Mouse (Mus musculus): Measurements from ENCODE around the gene Pck1. TPM values are rescaled to one million over a fixed set of nuclear protein-coding genes. Genes with fewer than 3 reads are reported as not detected.

Gene Pck1
- total and polyA plus RNA-seq, 2 experiments = 240 to 2,488 TPM

- H3K36me3 ChIP-seq (ENCODE audit: control insufficient read depth, insufficient read depth, low read length) = no peaks in the 10 kb centered on the region
- DNase-seq (ENCODE audit: extremely low read depth, low read depth, low spot score) = peak; percentile 68
- no peaks in the 10 kb centered on the region for H3K27me3 ChIP-seq (ENCODE audit: control insufficient read depth, insufficient read depth, low read length)
- H3K4me3 ChIP-seq (ENCODE audit: insufficient read depth, low read depth, low read length) = no peak overlapping the region
- no peak overlapping the region for H3K27ac ChIP-seq (replicated peaks; ENCODE audit: insufficient read depth, low read depth, low read length)
- peaks cover 7% of the 10 kb centered on the region for H3K4me1 ChIP-seq (ENCODE audit: control insufficient read depth, insufficient read depth, low read length)
- TF ChIP-seq CTCF (IDR thresholded peaks at IDR 0.05; ENCODE audit: low read depth, low read length) (peak; percentile 98), POLR2A (IDR thresholded peaks at IDR 0.05; ENCODE audit: extremely low read depth, insufficient read depth, low read length) (no peak)
- WGBS = 20% methylated on average over 26 of the region's 26 CpGs
- H3K79me2 ChIP-seq (ENCODE audit: control insufficient read depth, insufficient read depth, low read length) = no peaks in the 10 kb centered on the region
- H3K9ac ChIP-seq (ENCODE audit: low read depth, low read length) = no peak overlapping the region
Observed at GRCm38 (mm10) chr2:173186047-173186943, 33.4 kb downstream of the Pck1 start.

DNA sequence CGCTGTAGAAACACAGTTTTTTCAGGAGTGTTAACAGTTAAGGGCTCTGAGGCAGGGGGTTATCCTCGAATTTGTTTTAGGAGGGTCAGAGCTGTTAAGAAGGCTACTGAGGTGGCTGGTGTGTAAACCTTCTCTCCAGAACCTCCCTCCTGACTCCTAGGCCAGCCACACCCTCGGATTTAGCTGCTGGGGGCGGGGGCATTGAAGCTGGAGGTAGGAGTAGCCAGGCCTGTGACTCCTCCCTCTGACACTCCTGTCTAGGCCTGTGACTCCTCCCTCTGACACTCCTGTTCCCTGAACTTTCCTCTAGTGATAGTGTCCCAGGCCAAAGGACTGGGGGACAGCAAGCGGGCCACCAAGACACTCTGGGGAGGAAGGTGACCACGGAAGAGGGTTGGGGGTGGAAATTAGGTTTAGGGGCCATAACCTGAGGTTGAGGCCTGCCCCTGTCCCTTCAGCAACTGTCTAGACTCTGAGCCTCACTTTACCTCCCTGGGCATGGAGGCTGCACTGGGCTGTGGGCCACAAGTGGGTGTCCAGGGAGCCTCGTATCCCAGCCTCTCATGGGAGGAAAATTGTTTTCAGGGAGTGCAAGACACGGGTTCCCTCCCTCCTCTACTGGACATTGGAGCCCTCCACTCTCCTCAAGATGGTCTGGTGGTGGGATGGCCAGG, 34.5 kb downstream of the Pck1 start:
- peaks cover 7% of the 10 kb centered on the region for H3K4me1 ChIP-seq (ENCODE audit: control insufficient read depth, insufficient read depth, low read length)
- no peak overlapping the region for H3K4me3 ChIP-seq (ENCODE audit: insufficient read depth, low read depth, low read length)
- TF ChIP-seq CTCF (IDR thresholded peaks at IDR 0.05; ENCODE audit: low read depth, low read length) = no peak
- TF ChIP-seq POLR2A (IDR thresholded peaks at IDR 0.05; ENCODE audit: extremely low read depth, insufficient read depth, low read length) = 0 out of 2 replicates have a peak, but pooled peaks have one; percentile 10
- H3K27me3 ChIP-seq (ENCODE audit: control insufficient read depth, insufficient read depth, low read length) = no peaks in the 10 kb centered on the region
- no peaks in the 10 kb centered on the region for H3K79me2 ChIP-seq (ENCODE audit: control insufficient read depth, insufficient read depth, low read length)
- peak; percentile 86 for DNase-seq (ENCODE audit: extremely low read depth, low read depth, low spot score)
- H3K9ac ChIP-seq (ENCODE audit: low read depth, low read length) = peak overlapping the region; percentile 65
- peak overlapping the region; percentile 63 for H3K27ac ChIP-seq (replicated peaks; ENCODE audit: insufficient read depth, low read depth, low read length)
- H3K36me3 ChIP-seq (ENCODE audit: control insufficient read depth, insufficient read depth, low read length) = no peaks in the 10 kb centered on the region
- WGBS = 23% methylated on average over 8 of the region's 8 CpGs

- Histone ChIP-seq H3K36me3 (ENCODE audit: control insufficient read depth, insufficient read depth, low read length) (no peaks in the 10 kb centered on the region), H3K4me1 (ENCODE audit: control insufficient read depth, insufficient read depth, low read length) (no peaks in the 10 kb centered on the region), H3K27me3 (ENCODE audit: control insufficient read depth, insufficient read depth, low read length) (no peaks in the 10 kb centered on the region), H3K9ac (ENCODE audit: low read depth, low read length) (no peak overlapping the region), H3K79me2 (ENCODE audit: control insufficient read depth, insufficient read depth, low read length) (no peaks in the 10 kb centered on the region), H3K27ac (replicated peaks; ENCODE audit: insufficient read depth, low read depth, low read length) (no peak overlapping the region), H3K4me3 (ENCODE audit: insufficient read depth, low read depth, low read length) (no peak overlapping the region)
- TF ChIP-seq POLR2A (IDR thresholded peaks at IDR 0.05; ENCODE audit: extremely low read depth, insufficient read depth, low read length) (no peak), CTCF (IDR thresholded peaks at IDR 0.05; ENCODE audit: low read depth, low read length) (no peak)
- WGBS = 91% methylated on average over 4 of the region's 4 CpGs
- DNase-seq (ENCODE audit: extremely low read depth, low read depth, low spot score) = no peak
Observed at GRCm38 (mm10) chr2:173194796-173195195, 41.9 kb downstream of the Pck1 start.

GRCm38 (mm10) chr2:173202924-173203689, 50.3 kb downstream of the Pck1 start:
- Histone ChIP-seq H3K9ac (ENCODE audit: low read depth, low read length) (no peak overlapping the region), H3K36me3 (ENCODE audit: control insufficient read depth, insufficient read depth, low read length) (no peaks in the 10 kb centered on the region), H3K4me1 (ENCODE audit: control insufficient read depth, insufficient read depth, low read length) (no peaks in the 10 kb centered on the region), H3K27me3 (ENCODE audit: control insufficient read depth, insufficient read depth, low read length) (no peaks in the 10 kb centered on the region), H3K4me3 (ENCODE audit: insufficient read depth, low read depth, low read length) (no peak overlapping the region), H3K27ac (replicated peaks; ENCODE audit: insufficient read depth, low read depth, low read length) (no peak overlapping the region), H3K79me2 (ENCODE audit: control insufficient read depth, insufficient read depth, low read length) (no peaks in the 10 kb centered on the region)
- no peak for TF ChIP-seq CTCF (IDR thresholded peaks at IDR 0.05; ENCODE audit: low read depth, low read length)
- TF ChIP-seq POLR2A (IDR thresholded peaks at IDR 0.05; ENCODE audit: extremely low read depth, insufficient read depth, low read length) = no peak
- no peak for DNase-seq (ENCODE audit: extremely low read depth, low read depth, low spot score)
- 88% methylated on average over 19 of the region's 19 CpGs for WGBS

DNA sequence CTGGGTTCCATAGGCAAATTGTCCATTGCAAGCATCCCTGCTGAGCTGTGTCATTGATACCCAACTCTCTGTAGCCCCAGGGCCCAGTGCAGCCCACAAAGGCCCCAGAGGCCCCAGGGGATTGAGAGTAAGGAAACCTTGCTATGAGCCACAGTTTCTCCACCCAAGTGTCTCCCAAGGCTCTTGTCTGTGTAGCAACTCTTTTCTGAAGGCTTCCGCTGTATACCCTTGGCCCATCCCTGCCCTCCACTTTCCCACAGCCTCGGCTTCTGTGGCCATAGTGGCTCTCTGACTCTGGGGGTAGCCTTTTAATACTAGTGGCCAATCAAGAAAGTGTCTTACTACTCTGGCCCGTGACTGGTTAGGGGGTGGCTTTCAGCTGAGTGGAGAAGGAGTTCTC, 50.9 kb downstream of the Pck1 start:
- no peak for DNase-seq (ENCODE audit: extremely low read depth, low read depth, low spot score)
- H3K36me3 ChIP-seq (ENCODE audit: control insufficient read depth, insufficient read depth, low read length) = no peaks in the 10 kb centered on the region
- no peak overlapping the region for H3K4me3 ChIP-seq (ENCODE audit: insufficient read depth, low read depth, low read length)
- no peaks in the 10 kb centered on the region for H3K27me3 ChIP-seq (ENCODE audit: control insufficient read depth, insufficient read depth, low read length)
- H3K9ac ChIP-seq (ENCODE audit: low read depth, low read length) = no peak overlapping the region
- H3K27ac ChIP-seq (replicated peaks; ENCODE audit: insufficient read depth, low read depth, low read length) = no peak overlapping the region
- 91% methylated on average over 3 of the region's 3 CpGs for WGBS
- H3K79me2 ChIP-seq (ENCODE audit: control insufficient read depth, insufficient read depth, low read length) = no peaks in the 10 kb centered on the region
- TF ChIP-seq CTCF (IDR thresholded peaks at IDR 0.05; ENCODE audit: low read depth, low read length) (no peak), POLR2A (IDR thresholded peaks at IDR 0.05; ENCODE audit: extremely low read depth, insufficient read depth, low read length) (no peak)
- no peaks in the 10 kb centered on the region for H3K4me1 ChIP-seq (ENCODE audit: control insufficient read depth, insufficient read depth, low read length)

Measured in liver, adult 2 months (tissue).